Mouse (Mus musculus) kidney, postnatal 0 days (tissue): ENCODE data around the gene Cmip. TPM values are rescaled to one million over a fixed set of nuclear protein-coding genes. Genes with fewer than 3 reads are reported as not detected.

ENCODE experiments used
- ATAC-seq: fragments of 200-750 bp; cut with Nextera tagmentation; replicated peaks from 2 replicates; pipeline ENCODE4 v1.8.0; 2017; ENCODE audit warnings: low read depth, moderate number of reproducible peaks, moderate TSS enrichment, moderate library complexity; ENCODE audit not compliant: low FRiP score
- DNase-seq: peaks from one replicate; pipeline ENCODE4 v3.0.0-alpha.2; 2016; ENCODE audit warnings: low spot score
- H3K27ac ChIP-seq: fragments of 300-500 bp; sonication (generic); 2 replicates; pipeline ENCODE4 v1.5.1; 2014; ENCODE audit warnings: mild to moderate bottlenecking
- H3K27me3 ChIP-seq: fragments of 300-500 bp; sonication (generic); 2 replicates; pipeline ENCODE4 v1.6.1; 2014; ENCODE audit warnings: low read length, mixed read lengths; ENCODE audit not compliant: insufficient read depth
- H3K36me3 ChIP-seq: fragments of 300-500 bp; sonication (generic); 2 replicates; pipeline ENCODE4 v1.6.1; 2014; ENCODE audit warnings: low read length, mixed read lengths; ENCODE audit not compliant: insufficient read depth
- H3K4me1 ChIP-seq: fragments of 300-500 bp; sonication (generic); replicated peaks from 2 replicates; pipeline ENCODE4 v1.6.1; 2014; ENCODE audit warnings: antibody characterized with exemption, low read length, mixed read lengths; ENCODE audit not compliant: insufficient read depth
- H3K4me2 ChIP-seq: fragments of 300-500 bp; sonication (generic); 2 replicates; pipeline ENCODE4 v1.6.1; 2014; ENCODE audit warnings: mild to moderate bottlenecking, low read length, moderate library complexity, mixed read lengths
- H3K4me3 ChIP-seq: fragments of 300-500 bp; sonication (generic); replicated peaks from 2 replicates; pipeline ENCODE4 v1.5.1; 2014; ENCODE audit warnings: low read depth, low read length
- H3K9ac ChIP-seq: fragments of 300-500 bp; sonication (generic); 2 replicates; pipeline ENCODE4 v1.6.1; 2014; ENCODE audit warnings: low read depth, low read length
- H3K9me3 ChIP-seq: fragments of 300-500 bp; sonication (generic); replicated peaks from 2 replicates; pipeline ENCODE4 v1.6.1; 2016; ENCODE audit warnings: low read length, inconsistent platforms, mixed read lengths
- CTCF ChIP-seq: IDR thresholded peaks from 2 replicates; pipeline ENCODE4 v1.5.1; 2016; ENCODE audit warnings: antibody characterized with exemption, low read depth, mild to moderate bottlenecking, moderate library complexity
- WGBS: fragments of 180-500 bp; shearing (Covaris S2); extraction: QIAGEN DNeasy Blood & Tissue Kit; methylation state at CpG from one replicate; pipeline ENCODE4 v1.1.7; 2014; 5-methylcytosine and 5-hydroxymethylcytosine counted together
- polyA plus RNA-seq: library from polyadenylated mRNA; unstranded; fragments of >200 nt; fragmentation: Nextera tagmentation; extraction: Ambion mirVana; gene quantifications from 2 replicates; pipeline ENCODE4 v1.2.1, GENCODE M21; 2015

Cmip gene
- polyA plus RNA-seq, 1 experiment from 2014 or later: 36.8 TPM

- Histone ChIP-seq H3K9me3 (no peaks in the 10 kb centered on the region), H3K4me2 (no peak overlapping the region), H3K27me3 (no peaks in the 10 kb centered on the region), H3K4me3 (no peak overlapping the region), H3K9ac (no peak overlapping the region), H3K4me1 (peaks cover 49% of the 10 kb centered on the region), H3K27ac (no peak overlapping the region), H3K36me3 (no peaks in the 10 kb centered on the region)
- WGBS: 79% methylated on average over 12 of the region's 12 CpGs
- TF ChIP-seq CTCF: no peak
- no peak for DNase-seq
- no peak for ATAC-seq
Measured at GRCm38 (mm10) chr8:117372070-117372469, 115.2 kb downstream of the Cmip start.

- H3K4me3 ChIP-seq: no peak overlapping the region
- no peaks in the 10 kb centered on the region for H3K9me3 ChIP-seq
- WGBS: 23% methylated on average over 11 of the region's 11 CpGs
- no peak for TF ChIP-seq CTCF
- DNase-seq (peak; percentile 81), ATAC-seq (no peak)
- H3K4me1 ChIP-seq: peaks cover 47% of the 10 kb centered on the region
- no peak overlapping the region for H3K9ac ChIP-seq
- no peaks in the 10 kb centered on the region for H3K36me3 ChIP-seq
- H3K27me3 ChIP-seq: no peaks in the 10 kb centered on the region
- H3K27ac ChIP-seq: 0 out of 2 replicates have a peak overlapping the region, but pooled peaks have one; percentile 31
- no peak overlapping the region for H3K4me2 ChIP-seq
Measured at GRCm38 (mm10) chr8:117373001-117373428, 116.2 kb downstream of the Cmip start.

GRCm38 (mm10) chr8:117374087-117374486 is 117.2 kb downstream of the Cmip start:
- no peaks in the 10 kb centered on the region for H3K27me3 ChIP-seq
- 92% methylated on average over 3 of the region's 3 CpGs for WGBS
- no peak for TF ChIP-seq CTCF
- no peak overlapping the region for H3K27ac ChIP-seq
- H3K36me3 ChIP-seq: no peaks in the 10 kb centered on the region
- ATAC-seq: no peak
- H3K9ac ChIP-seq: no peak overlapping the region
- peaks cover 36% of the 10 kb centered on the region for H3K4me1 ChIP-seq
- H3K4me2 ChIP-seq: no peak overlapping the region
- no peak for DNase-seq
- H3K4me3 ChIP-seq: no peak overlapping the region
- H3K9me3 ChIP-seq: no peaks in the 10 kb centered on the region

GRCm38 (mm10) chr8:117376997-117377396 is 120.1 kb downstream of the Cmip start:
- ATAC-seq (no peak), DNase-seq (no peak)
- no peaks in the 10 kb centered on the region for H3K27me3 ChIP-seq
- no peak overlapping the region for H3K4me2 ChIP-seq
- 82% methylated on average over 16 of the region's 16 CpGs for WGBS
- no peak for TF ChIP-seq CTCF
- H3K4me1 ChIP-seq: peaks cover 15% of the 10 kb centered on the region
- H3K36me3 ChIP-seq: no peaks in the 10 kb centered on the region
- no peak overlapping the region for H3K4me3 ChIP-seq
- no peak overlapping the region for H3K9ac ChIP-seq
- no peaks in the 10 kb centered on the region for H3K9me3 ChIP-seq
- H3K27ac ChIP-seq: no peak overlapping the region

- TF ChIP-seq CTCF: no peak
- H3K36me3 ChIP-seq: no peaks in the 10 kb centered on the region
- H3K9ac ChIP-seq: no peak overlapping the region
- H3K4me2 ChIP-seq: no peak overlapping the region
- DNase-seq: no peak
- 62% methylated on average over 7 of the region's 7 CpGs for WGBS
- H3K27me3 ChIP-seq: no peaks in the 10 kb centered on the region
- ATAC-seq: 0 out of 2 replicates have a peak, but pooled peaks have one; percentile 17
- H3K27ac ChIP-seq: no peak overlapping the region
- no peaks in the 10 kb centered on the region for H3K9me3 ChIP-seq
- no peaks in the 10 kb centered on the region; the same call in none of the 2 replicates for H3K4me1 ChIP-seq
- H3K4me3 ChIP-seq: no peak overlapping the region
Measured at GRCm38 (mm10) chr8:117378625-117379024, 121.8 kb downstream of the Cmip start.

- no peaks in the 10 kb centered on the region for H3K9me3 ChIP-seq
- H3K9ac ChIP-seq: no peak overlapping the region
- no peaks in the 10 kb centered on the region for H3K36me3 ChIP-seq
- TF ChIP-seq CTCF: peak; percentile 73
- no peak for DNase-seq
- WGBS: 53% methylated on average over 10 of the region's 10 CpGs
- H3K27me3 ChIP-seq: no peaks in the 10 kb centered on the region
- peak; percentile 47; the same call in 1 of the 2 replicates for ATAC-seq
- no peak overlapping the region for H3K27ac ChIP-seq
- H3K4me3 ChIP-seq: no peak overlapping the region
- no peaks in the 10 kb centered on the region; the same call in 1 of the 2 replicates for H3K4me1 ChIP-seq
- H3K4me2 ChIP-seq: no peak overlapping the region
Measured at GRCm38 (mm10) chr8:117379131-117379530, 122.3 kb downstream of the Cmip start.

GRCm38 (mm10) chr8:117380796-117381195 is 123.9 kb downstream of the Cmip start:
- H3K27me3 ChIP-seq: no peaks in the 10 kb centered on the region
- no peak overlapping the region for H3K4me2 ChIP-seq
- no peaks in the 10 kb centered on the region for H3K36me3 ChIP-seq
- H3K4me3 ChIP-seq: no peak overlapping the region
- WGBS: 63% methylated on average over 8 of the region's 8 CpGs
- H3K9me3 ChIP-seq: no peaks in the 10 kb centered on the region; the same call in 1 of the 2 replicates
- DNase-seq (no peak), ATAC-seq (no peak)
- no peak overlapping the region for H3K9ac ChIP-seq
- no peaks in the 10 kb centered on the region; the same call in 1 of the 2 replicates for H3K4me1 ChIP-seq
- TF ChIP-seq CTCF: no peak
- 0 out of 2 replicates have a peak overlapping the region, but pooled peaks have one; percentile 13 for H3K27ac ChIP-seq
